Mouse (Mus musculus) WW6 (cell line): ENCODE results near the gene Hspb2.

Experiments
- DNase-seq: peaks from one replicate; pipeline ENCODE4 v3.0.0-alpha.2; 2013; ENCODE audit warnings: low read depth, low spot score

The Hspb2 gene

DNA sequence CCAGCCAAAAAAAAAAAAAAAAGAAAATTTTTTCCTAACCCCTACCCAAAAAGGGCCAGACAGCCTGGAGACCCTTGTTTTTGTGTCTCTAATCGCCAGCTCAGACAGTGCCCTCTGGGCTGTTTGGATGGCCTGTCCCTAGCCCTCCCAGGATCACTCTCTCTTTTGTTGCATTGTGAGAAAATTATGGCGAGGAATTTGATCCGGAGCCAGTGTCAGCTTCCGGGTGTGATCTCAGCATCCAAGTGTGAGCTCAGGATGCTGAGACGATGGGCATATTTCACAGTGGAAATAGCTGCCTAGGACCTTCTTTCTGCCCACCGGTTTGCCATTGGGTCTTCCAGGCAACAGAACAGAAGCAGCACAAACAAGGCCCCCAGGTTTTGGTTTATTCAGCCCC, 1.4 kb downstream of the Hspb2 start:
- no peak for DNase-seq

DNA sequence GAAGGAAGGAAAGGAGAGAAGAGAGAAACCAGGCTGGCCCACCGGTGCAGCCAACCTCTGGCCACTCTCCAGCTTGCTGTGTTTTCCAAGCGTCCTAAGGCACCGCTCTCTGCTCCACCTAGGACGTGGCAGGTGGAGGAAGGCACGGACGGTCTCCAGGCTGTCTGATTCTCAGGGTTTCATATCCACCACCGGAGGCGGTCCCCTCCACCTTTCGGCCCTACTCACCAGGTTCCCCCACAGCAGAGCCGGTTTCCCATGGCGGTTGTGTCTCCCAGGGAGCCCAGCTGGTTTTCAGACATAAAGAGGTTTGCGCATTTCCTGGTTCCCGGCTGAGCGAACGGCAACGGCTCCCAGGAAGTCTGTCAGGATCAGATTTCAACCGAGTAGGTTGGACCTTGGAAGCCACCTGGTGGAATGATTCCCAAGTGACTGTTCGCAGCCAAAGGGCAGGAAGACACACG, 5.9 kb downstream of the Hspb2 start, which contains the start of gene 2310030G06Rik:
Gene 2310030G06Rik, minus strand, starts transcription at position 323 of the 464 bp plus-strand sequence.
- DNase-seq = peak; percentile 52

DNA sequence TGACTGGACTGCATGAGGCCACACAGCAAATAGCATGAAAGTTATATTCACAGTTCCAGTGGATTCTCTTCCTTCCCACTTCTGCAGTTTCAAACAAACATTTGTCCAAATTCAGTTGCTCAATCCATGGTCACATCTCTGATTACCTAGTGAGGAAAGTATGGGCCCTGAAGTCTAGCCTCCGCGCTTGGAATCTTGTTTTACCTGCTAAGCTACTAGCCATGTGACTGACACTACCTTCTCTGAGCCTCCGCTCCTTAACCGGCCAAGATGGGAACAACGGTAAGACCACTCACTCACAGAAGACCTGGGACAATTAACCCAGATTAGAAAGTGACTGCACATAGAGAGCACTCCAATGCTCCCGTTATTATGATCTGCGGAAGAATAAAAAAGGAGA, 6.3 kb downstream of the Hspb2 start:
- no peak for DNase-seq

DNA sequence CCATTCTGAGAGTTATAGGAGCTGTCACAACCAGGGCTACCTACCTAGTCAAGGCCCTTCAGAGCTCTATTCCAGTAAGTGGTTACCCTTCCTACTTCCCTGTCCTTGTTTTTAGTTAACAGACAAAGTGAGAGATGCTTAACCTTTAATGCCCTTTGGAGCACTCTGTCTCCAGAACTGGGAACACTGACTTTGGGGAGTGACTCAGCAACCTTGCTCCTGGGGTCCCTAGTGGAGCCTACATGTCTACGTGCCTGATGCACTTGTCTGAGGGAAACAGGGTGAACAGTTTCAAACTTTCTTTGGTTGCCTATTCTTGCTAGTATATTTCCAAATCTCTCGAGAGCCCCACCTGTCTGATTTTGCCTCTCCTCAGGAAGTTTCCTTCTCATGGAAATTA, 9.4 kb downstream of the Hspb2 start:
- DNase-seq = no peak

DNA sequence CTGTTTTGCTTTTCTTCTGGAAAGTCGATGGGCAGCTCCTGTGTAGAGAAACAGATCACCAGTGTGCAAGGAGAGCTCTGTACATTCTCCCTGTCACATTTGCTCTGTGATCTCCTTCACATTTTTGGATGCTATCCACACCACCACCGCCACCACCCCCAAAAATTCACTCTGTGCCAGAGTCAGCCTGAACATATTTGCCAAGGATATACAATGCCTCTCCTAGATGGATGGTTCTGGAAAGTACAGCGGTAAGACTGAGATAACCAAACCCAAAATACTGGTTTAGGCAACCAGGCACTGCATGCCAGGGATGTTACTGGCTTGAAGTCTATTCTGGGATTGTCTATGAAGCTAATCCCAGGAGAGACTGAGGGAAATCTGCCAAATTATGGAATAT, 9.9 kb downstream of the Hspb2 start:
- DNase-seq = no peak

DNA sequence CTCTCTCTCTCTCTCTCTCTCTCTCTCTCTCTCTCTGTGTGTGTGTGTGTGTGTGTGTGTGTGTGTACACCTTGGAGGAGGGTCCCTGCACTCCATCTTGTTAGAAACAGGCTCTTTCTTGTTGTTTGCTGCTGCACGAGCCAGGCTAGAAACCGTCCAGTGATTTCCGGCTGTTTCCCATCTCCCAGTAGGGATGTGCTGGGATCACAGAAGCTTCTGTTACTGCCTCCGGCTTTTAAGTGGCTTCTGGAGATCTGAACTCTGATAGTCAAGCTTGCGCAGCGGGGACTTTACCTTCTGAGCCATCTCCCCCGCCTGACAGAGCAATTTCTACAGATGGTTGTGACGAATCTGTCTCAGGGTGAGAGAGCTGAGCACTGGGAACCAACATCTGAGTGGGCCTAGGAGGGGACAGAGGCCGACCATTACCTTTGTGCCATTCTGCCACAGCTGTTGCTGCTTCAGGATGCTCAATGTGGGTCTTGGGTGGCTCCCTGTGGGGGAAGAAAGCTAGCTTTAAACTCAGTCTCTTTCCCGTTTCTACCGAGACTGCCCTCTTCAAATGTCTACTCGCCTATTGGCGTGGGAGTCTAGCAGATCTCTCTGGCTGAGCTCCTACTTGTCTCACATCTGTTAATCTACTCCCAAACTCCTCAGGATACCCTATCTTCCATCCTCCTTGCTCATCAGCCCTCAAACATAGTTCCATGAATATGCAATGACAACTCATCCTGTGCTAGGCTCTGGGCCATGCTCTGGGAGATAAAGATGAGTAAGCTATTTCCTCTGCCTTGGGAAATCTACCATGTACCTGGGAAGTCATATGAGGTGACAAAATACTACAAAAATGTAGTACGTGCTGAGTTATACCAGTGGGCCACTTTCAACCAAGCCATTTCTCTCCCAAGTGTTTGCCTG, 11.0 kb downstream of the Hspb2 start:
- DNase-seq = no peak

DNA sequence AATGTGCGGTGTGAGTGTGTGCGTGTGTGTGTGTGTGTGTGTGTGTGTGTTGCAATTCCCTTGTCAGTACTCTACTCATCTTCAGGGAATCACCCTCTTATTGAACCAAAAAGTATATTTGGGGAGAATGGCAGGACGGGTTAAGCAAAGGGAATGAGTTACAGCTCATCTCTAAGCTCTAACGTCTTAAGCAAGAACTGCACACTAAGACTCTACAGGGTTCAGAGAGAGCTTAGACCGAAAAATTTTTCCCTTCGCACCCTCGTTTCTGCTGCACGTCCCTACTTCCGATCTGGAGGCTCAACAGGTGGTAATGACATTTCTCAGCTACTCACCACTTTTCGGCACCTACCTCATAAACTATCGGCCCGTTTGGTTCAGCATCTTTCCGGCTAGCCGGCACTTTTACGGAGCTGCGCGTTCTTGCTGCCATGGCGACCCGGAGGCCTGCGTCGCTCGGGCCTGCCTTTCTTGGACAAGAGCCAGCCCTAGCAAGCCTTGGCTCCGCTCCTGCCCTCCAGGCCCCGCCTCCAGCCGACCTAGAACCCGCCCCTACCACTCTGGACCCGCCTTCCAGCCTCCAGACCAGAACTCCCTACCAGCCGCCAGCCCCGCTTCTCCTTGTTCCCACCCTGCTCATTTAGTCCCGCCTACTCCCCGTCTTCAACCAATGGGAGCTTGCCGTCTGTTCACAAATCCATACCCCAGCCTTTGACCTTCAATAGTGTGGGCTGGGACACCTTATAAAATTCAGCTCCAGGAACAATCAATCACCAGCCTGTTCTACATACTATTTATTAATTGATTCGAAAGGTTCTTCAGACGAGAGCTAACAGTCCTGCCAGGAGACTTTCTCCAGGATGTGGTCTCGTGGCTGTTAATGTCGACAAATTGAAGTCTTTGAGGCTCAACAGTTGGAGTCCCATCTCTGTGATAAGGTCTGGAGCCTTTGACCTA, 13.0 kb downstream of the Hspb2 start, which contains the start of gene Dixdc1:
Gene Dixdc1, minus strand, starts transcription at position 604 of the 957 bp plus-strand sequence.
- peak; percentile 90 for DNase-seq

DNA sequence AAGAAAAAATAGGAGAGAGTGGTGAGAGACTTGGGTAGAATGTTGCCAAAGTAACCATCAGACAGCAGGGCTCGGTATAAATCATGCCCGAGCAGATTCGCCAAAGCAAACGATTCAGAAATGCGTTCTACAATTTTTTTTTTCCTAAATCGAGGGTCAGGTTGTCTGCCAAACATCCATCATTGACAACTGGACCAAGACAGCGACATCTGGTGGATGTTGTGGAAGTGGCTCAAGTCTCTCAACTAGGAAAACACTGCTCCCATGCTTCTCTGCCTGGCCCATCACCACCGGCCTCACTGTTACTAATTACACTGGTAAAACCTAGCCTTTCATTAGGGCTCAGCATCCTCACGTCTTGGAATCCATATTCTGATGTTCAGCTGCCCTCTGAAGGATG, 17.2 kb downstream of the Hspb2 start:
- DNase-seq = no peak

DNA sequence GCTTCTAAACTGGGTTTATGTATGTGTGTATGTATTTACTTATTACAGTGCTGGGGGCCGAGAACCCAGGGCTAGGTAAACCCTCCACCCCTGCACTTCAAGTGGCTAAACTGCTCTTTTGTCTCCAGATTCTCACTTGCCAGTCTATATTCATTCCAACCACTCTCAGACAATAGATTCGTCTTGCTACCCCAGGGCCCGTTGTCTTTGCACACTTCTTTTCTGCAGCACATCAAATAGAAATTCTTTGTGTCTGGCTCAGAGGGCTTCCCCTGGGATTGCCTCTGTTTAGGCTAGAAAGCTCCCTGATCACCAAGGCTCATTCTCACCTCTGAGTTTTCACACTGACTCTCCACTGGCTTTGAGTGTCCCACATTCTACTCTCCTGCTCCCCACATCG, 19.6 kb downstream of the Hspb2 start:
- DNase-seq = no peak

DNA sequence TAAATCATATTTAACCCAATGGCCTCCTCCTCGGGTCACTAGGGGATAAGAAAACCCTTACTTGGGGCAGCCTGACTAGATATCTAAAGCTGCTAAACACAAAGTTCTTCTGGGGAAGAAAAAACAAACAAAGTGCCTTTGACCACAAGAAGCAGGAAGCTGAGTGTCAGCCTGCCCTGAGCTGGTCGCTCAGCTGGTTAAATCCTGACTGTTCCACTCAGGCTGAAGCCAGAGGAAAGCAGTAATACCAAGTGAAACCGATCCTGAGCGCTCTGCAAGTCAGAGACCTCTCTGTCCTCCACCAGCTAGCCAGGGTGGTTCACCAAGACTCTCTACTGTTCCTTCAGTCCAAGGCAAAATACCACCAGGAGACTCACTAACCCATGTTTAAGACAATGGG, 22.6 kb downstream of the Hspb2 start:
- no peak for DNase-seq

DNA sequence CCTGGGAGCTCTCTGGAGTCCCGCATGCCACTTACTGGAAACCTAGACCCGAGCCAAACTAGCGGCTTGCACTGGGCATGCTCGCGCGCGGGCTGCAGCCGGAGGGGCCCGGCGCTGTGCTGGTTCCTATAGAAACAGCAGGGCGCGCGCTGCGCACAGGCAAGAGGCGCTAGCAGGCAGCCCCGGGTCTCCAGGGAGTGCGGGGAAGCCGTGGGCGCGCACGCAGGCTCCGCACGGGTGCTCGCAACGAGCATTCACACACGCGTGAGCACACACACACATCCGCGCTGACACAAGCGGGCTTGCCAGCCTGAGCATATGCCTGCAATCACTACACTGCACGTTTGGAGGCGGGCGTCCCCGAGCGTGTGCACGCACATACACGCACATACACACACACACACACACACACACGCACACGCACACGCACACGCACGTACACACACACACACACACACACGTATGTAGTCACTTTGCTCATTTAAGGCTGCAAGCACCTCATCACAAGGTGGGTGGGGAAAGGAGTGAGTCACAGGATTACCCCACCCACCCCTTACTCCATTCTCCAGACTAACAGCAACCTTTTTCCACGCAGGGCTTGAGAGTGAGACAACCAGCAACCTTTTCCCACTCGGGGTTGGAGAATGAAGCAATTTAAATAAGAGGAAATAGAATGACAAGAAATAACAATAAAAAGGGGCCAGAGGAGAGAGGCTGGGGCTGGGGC, 24.1 kb downstream of the Hspb2 start:
- DNase-seq = peak; percentile 64

DNA sequence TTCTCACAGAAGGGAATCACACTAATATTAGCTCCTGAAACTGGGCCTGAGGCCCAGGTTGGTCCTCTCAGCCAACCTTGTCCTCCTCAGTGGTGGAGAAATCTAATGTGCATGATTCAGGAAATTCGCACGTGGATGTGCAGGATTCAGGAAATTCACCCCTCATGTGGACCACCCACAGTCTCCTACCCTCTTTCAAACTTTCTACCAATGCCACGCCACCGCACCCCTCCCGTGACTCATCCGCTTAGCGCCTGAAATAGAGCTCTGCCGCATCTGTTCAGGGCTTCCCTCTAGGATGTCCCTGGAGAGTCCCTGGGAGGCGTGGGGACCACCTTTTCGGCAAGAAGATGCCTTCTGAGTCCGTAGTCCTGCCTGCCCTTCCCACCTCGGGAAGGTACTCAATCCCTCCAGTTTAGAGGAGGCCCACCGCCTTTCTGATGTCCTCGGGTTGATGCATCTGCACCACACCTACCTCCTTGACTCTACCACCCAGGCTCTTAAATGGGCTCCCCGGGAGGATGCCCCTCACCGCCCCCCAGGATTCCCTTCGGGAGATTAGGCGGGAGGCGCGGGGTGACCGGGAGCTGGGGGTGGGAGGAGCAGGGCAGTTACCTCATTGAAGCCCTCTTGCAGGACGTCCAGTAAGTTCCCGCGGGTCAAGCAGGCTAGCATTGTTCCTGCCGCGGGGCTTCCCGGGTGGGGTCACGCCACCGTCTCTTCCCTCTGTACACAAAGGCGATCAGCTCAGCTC, 24.8 kb downstream of the Hspb2 start:
- no peak for DNase-seq

DNA sequence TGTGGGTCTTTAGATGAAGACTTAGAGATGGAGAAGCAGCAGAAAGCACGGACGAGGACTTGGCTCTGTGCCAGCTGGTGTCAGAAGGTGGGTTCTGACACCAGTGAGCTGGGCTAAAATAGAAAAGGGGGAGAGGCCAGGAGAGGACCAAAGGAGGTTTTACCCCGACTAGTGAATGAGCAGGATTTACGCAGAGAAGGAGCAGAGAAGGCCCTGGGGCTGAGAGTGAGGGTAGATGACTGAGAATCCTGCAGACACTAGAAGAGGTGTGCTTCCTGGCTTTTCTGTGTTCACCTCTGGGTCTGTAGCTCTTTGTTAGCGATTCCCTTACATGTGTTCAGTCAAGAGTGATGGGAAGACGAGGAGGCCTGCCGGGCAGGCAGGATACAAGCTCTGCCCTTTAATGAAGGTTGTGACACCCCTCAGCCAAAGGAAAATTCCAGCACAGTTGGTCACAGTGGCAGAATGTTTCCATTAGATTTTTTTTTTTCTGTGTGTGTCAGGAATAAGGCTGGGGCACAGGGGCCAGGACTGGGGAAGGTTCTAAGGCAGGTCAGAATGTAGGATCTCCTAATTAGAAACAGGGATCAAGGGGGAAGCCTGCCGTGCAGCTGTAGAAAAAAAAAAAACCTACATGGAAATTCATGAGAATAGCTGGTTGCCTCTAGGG, 26.1 kb downstream of the Hspb2 start:
- DNase-seq = no peak

DNA sequence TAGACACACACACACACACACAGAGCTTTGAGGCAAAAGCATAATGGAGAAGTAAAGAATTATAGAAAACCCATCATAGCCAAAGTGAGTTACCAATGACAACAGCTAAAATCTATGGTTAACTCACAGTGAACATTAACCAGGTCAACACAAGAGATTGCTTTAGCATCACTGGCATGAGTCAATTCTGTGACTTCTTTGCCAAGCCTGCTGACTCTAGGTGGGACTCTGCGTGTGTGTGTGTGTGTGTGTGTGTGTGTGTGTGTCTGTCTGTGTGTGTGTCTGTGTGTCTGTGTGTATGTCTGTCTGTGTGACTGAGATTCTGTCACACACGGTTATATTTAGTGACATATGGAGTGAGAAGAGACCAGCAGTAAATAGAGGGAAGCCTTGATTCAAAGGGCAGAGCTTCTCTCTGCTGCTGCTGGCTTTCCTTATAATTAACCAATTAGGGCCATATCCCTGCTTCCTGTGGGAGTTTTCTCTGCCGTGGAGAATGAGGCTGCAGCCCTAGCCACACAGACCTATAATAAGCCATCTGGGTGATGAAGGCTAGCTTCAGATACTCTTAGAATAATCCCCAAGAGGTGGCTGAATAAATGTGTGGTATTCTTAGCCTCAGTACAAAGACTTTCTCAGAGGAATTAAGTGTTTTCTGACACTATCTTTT, 27.4 kb downstream of the Hspb2 start:
- no peak for DNase-seq

DNA sequence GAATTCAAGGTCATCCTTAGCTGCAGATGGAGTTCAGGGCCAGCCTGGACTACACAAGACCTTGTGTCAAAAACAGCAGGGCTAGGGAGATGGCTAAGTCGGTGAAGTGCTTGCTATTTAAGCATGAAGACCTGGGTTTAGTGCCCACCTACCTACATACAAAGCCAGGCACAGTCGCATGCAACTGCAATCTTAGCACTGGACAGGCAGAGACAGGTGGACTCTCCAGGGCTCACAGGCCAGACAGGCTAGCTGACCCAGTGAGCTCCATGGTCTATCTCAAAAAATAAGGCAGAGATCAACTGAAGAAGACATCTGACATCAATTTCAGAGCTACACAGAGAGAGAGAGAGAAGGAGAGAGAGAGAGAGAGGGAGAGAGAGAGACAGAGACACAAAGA, 28.0 kb downstream of the Hspb2 start:
- DNase-seq = no peak

DNA sequence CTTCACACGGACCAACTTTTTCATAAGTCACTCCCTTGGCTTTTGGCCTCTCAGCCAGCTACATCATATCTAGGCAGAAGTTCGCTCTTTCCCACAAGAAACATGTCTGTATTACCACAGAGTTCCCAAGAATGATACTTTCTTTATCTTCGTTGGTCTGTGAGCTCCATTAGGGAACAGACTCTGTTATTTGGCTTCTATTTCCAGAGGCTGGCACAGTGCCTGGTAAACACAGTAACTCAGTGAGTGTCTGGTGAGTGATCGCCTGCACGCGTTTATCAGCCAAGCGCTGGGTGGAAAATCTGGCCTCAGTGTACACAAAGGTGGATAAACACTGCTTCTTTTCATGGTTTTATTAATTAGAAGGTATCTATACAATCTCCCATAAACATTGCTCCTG, 28.7 kb downstream of the Hspb2 start:
- DNase-seq = no peak

DNA sequence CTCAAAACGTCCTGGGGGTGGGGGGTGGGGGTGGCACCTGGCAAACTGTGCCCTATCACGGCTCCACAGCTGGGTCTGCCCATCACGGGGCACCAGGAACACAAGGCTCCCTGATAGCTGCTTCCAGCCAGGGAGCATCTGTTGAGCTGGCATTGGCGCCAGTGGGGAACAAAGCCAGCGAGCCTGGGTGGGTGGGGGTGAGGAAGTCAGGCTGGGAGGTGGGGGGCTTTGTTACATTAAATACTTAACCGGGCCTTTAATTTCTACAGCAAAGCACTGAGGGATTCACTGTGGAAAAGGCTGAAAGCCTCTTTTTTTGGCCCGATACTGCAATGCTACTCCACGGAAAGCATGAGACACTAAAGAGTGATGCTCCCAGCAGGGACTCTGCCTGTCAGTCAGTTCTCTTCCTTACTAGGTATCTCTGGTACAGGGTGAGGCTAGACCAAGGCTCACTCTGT, 29.7 kb downstream of the Hspb2 start:
- DNase-seq = no peak

DNA sequence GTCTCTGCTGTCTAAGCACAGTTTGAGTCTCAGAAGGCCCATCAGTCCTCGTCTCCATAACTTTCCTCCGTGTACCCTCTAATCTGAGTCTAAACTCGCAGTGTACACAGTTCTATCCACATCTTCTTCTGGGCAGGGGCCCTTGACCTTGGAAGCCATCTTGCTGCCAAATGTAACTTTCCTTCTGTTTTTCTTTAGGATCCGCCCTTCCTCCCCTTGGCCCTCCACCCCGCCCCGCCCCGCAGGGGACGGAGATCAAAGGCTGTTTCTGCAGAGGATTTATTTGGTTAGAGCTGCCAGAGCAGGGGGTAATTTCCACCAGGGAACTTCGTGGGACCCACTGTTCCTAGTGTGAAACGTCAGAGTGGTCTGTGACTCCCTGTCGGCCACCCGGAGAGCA, 31.1 kb downstream of the Hspb2 start:
- DNase-seq = no peak

DNA sequence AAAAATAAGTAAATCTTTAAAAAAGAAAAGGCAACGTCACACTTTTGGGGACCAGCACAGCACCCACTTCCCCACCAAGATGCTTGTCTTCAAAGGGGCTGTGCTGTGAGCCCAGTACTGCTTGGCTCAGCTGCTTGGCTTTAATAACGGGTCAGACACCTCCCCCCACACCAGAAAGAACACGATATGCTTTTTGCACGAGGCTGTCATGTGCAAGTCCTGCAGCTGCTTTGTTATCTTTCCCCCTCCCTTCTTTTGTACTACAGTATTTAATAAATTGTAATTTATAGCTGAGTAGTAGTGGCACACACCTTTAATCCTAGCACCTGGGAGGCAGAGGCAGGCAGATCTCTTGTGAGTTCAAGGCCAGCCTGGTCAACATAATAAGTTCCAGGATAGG, 33.3 kb downstream of the Hspb2 start:
- DNase-seq = no peak

DNA sequence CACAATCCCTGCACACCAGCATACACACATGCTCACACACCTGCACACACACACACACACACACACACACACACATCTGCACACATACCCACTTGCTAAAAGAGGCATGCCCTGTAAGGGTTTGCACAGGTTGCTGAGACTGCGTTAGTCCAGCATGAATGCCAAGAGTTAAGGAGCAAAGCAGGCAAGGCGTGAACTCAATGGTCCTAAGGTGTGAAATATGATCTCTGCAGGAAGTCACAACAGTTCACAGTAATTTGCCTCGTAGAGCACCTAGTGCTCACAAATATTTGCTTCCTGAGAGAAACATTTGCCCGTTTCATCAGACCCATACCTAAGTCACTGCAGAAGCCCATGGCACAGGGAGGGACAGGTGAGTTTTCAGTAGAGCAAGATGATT, 38.0 kb downstream of the Hspb2 start:
- DNase-seq = no peak
